Mouse (Mus musculus) forebrain, embryonic 13.5 days (tissue): ENCODE data around the gene Lpar1. TPM values are rescaled to one million over a fixed set of nuclear protein-coding genes. Genes with fewer than 3 reads are reported as not detected.

Source experiments
- ATAC-seq: fragments of 200-750 bp; cut with Nextera tagmentation; 2 replicates; pipeline ENCODE4 v1.8.0; 2017
- H3K27ac ChIP-seq: fragments of 300-500 bp; sonication (generic); 2 replicates; pipeline ENCODE4 v1.5.1; 2015; ENCODE audit warnings: inconsistent platforms, mild to moderate bottlenecking, moderate library complexity
- H3K27me3 ChIP-seq: fragments of 300-500 bp; sonication (generic); 2 replicates; pipeline ENCODE4 v1.6.1; 2015; ENCODE audit warnings: mild to moderate bottlenecking, inconsistent platforms
- H3K36me3 ChIP-seq: fragments of 300-500 bp; sonication (generic); 2 replicates; pipeline ENCODE4 v1.6.1; 2015; ENCODE audit warnings: mild to moderate bottlenecking, inconsistent platforms; ENCODE audit not compliant: poor library complexity, severe bottlenecking
- H3K4me1 ChIP-seq: fragments of 300-500 bp; sonication (generic); 2 replicates; pipeline ENCODE4 v1.6.1; 2015; ENCODE audit warnings: inconsistent platforms
- H3K4me2 ChIP-seq: fragments of 300-500 bp; sonication (generic); 2 replicates; pipeline ENCODE4 v1.6.1; 2015; ENCODE audit warnings: inconsistent platforms, mild to moderate bottlenecking, moderate library complexity
- H3K4me3 ChIP-seq: fragments of 300-500 bp; sonication (generic); 2 replicates; pipeline ENCODE4 v1.5.1; 2015; ENCODE audit warnings: mild to moderate bottlenecking, inconsistent platforms
- H3K9ac ChIP-seq: fragments of 300-500 bp; sonication (generic); 2 replicates; pipeline ENCODE4 v1.6.1; 2015; ENCODE audit warnings: mild to moderate bottlenecking, inconsistent platforms
- H3K9me3 ChIP-seq: fragments of 300-500 bp; sonication (generic); replicated peaks from 2 replicates; pipeline ENCODE4 v1.6.1; 2016; ENCODE audit warnings: inconsistent platforms
- WGBS: fragments of 180-500 bp; shearing (Covaris S2); methylation state at CpG from one replicate; pipeline ENCODE4 v1.1.7; 2015; 5-methylcytosine and 5-hydroxymethylcytosine counted together
- polyA plus RNA-seq: library from polyadenylated mRNA; unstranded; fragments of >200 nt; fragmentation: Nextera tagmentation; extraction: Ambion mirVana; gene quantifications from 2 replicates; pipeline ENCODE4 v1.2.1, GENCODE M21; 2015

Gene Lpar1
- polyA plus RNA-seq: 29.9 and 35.7 TPM in 2 replicates

GRCm38 (mm10) chr4:58553631-58554358 lies at the start of gene Lpar1:
Lpar1 (minus strand) TSS chr4:58553898.
- Histone ChIP-seq H3K27ac (peak within 1 kb of the TSS; percentile 69), H3K36me3 (no peaks in the 10 kb centered on the region)

DNA sequence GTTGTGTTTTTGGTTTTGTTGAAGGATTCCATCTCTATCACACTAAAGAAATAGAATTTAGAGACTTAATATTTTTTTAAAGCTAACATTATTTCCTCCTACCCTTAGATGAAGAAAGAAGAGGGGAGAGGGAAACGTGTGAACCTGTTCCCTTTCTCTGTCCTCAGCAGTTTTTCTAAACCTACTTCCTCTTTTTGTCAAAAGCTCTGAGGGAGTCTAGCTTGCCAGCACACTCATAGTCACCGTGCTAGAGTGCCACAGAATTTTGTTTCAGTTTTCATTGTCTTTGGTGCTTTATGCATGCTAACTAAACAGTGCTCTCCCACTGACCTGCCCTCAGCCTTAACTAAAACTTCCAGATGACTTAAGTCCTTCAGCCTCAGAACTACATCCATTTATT lies 32.2 kb upstream of the Lpar1 start:
- H3K9ac ChIP-seq: no peak overlapping the region
- H3K27me3 ChIP-seq: no peaks in the 10 kb centered on the region
- no peaks in the 10 kb centered on the region for H3K36me3 ChIP-seq
- WGBS: 32% methylated on average over 2 of the region's 2 CpGs
- no peak for ATAC-seq
- no peak overlapping the region for H3K4me3 ChIP-seq
- H3K4me1 ChIP-seq: no peaks in the 10 kb centered on the region
- no peaks in the 10 kb centered on the region for H3K9me3 ChIP-seq
- H3K27ac ChIP-seq: no peak overlapping the region
- H3K4me2 ChIP-seq: no peak overlapping the region

More at GRCm38 (mm10) chr4:58553631-58554358, at the start of gene Lpar1:
- Histone ChIP-seq H3K9me3 (no peaks in the 10 kb centered on the region), H3K9ac (peak within 1 kb of the TSS; percentile 74), H3K4me2 (peak within 1 kb of the TSS; percentile 95), H3K4me1 (peaks cover 9% of the 10 kb centered on the region), H3K4me3 (peak within 1 kb of the TSS; percentile 69), H3K27me3 (0 out of 2 replicates have a peak, but pooled peaks cover 3% of the 10 kb centered on the region)
- peak; percentile 61; the same call in 1 of the 2 replicates for ATAC-seq
- WGBS: 5% methylated on average over 17 of the region's 19 CpGs

- Histone ChIP-seq H3K4me2 (no peak overlapping the region), H3K9me3 (no peaks in the 10 kb centered on the region), H3K27ac (no peak overlapping the region), H3K36me3 (no peaks in the 10 kb centered on the region), H3K27me3 (no peaks in the 10 kb centered on the region), H3K4me1 (no peaks in the 10 kb centered on the region), H3K4me3 (no peak overlapping the region), H3K9ac (no peak overlapping the region)
- 81% methylated on average over 7 of the region's 7 CpGs for WGBS
- no peak for ATAC-seq
Observed at GRCm38 (mm10) chr4:58581191-58581590, 27.5 kb upstream of the Lpar1 start.

DNA sequence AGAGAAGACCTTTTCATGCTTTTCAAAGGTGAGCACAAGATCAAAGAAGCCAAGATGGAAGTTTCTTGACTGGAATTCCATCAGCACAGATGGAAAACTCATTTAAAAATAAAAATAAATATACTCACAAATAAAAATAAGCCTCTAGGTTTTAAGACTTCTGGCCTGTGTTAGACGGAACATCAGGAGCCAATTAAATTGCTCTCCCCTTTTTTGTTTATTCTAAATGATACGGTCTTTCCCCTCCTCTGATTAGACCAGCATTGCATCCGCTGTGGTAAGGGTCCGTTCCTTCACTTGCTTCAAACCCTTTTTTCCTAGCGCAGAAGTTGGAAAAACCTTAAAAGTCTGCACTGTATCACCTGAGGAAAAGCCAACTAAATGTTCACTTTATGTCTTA lies 26.8 kb upstream of the Lpar1 start:
- no peak for ATAC-seq
- H3K27ac ChIP-seq: no peak overlapping the region
- WGBS: 93% methylated on average over 5 of the region's 5 CpGs
- H3K9me3 ChIP-seq: no peaks in the 10 kb centered on the region
- no peak overlapping the region for H3K4me2 ChIP-seq
- H3K4me1 ChIP-seq: no peaks in the 10 kb centered on the region
- no peak overlapping the region for H3K4me3 ChIP-seq
- H3K27me3 ChIP-seq: no peaks in the 10 kb centered on the region
- no peak overlapping the region for H3K9ac ChIP-seq
- H3K36me3 ChIP-seq: no peaks in the 10 kb centered on the region

DNA sequence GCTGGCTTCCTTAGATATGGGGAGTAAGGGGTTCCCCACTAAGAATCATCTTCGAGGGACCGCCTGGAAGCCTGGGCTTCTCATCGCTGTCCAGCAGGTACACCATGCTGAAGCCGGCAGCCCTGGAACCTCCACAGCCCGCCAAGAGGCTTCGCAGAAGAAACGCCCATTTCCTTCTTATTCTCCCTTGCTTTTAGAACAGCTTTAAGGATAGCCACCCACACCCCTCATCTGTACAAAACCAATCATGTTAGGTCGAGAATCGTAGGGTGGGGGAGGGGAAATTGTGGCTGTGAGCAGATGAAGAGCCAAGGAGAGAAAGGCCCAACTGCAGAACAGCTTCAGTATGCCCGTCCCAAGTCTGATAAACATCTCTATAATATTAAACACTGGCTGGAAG lies 26.4 kb upstream of the Lpar1 start:
- no peaks in the 10 kb centered on the region for H3K27me3 ChIP-seq
- no peak overlapping the region for H3K27ac ChIP-seq
- no peak overlapping the region for H3K4me3 ChIP-seq
- H3K9ac ChIP-seq: no peak overlapping the region
- no peaks in the 10 kb centered on the region for H3K4me1 ChIP-seq
- no peak for ATAC-seq
- H3K4me2 ChIP-seq: no peak overlapping the region
- H3K9me3 ChIP-seq: no peaks in the 10 kb centered on the region
- WGBS: 82% methylated on average over 10 of the region's 10 CpGs
- H3K36me3 ChIP-seq: no peaks in the 10 kb centered on the region

GRCm38 (mm10) chr4:58578488-58578887 lies 24.8 kb upstream of the Lpar1 start:
- no peak for ATAC-seq
- H3K4me1 ChIP-seq: no peaks in the 10 kb centered on the region
- no peaks in the 10 kb centered on the region for H3K27me3 ChIP-seq
- no peaks in the 10 kb centered on the region for H3K36me3 ChIP-seq
- H3K4me2 ChIP-seq: no peak overlapping the region
- no peak overlapping the region for H3K4me3 ChIP-seq
- H3K27ac ChIP-seq: no peak overlapping the region
- WGBS: 52% methylated on average over 2 of the region's 2 CpGs
- no peak overlapping the region for H3K9ac ChIP-seq
- no peaks in the 10 kb centered on the region for H3K9me3 ChIP-seq

DNA sequence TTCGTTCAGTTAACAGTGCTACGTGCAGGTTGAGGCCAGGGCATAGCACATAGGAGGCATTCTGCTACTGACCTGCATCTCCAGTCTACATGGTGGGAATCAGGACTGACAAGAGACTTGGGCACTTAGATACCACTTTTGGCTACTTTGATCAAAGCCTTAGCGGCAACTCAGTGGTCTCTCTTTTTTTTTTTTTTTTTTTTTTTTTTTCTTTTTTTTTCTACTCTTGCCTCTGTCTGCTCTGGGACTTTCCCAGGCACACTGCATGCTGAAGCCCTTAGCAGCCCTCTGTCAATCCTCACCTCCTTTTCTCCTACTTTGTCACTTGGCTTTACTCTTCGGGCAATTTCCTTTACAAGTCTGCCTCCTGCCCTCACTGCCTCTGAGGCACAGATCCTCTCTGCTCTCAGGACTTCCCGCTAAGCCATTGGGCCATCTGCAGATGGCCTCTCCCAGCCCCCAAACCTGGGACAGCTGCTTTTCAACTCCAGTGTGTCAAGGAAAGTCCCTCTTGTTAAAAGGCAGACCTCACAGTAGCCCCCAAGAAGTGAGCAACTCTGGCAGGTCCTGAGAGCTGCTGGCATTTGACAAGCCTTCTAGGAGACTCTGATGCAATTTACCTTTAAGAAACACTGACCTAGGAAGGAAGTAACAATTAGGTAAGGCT lies 23.8 kb upstream of the Lpar1 start:
- H3K9me3 ChIP-seq: no peaks in the 10 kb centered on the region
- ATAC-seq: no peak
- no peaks in the 10 kb centered on the region for H3K36me3 ChIP-seq
- H3K4me2 ChIP-seq: no peak overlapping the region
- H3K4me1 ChIP-seq: no peaks in the 10 kb centered on the region
- H3K4me3 ChIP-seq: no peak overlapping the region
- no peak overlapping the region for H3K9ac ChIP-seq
- no peaks in the 10 kb centered on the region for H3K27me3 ChIP-seq
- H3K27ac ChIP-seq: no peak overlapping the region
- WGBS: 50% methylated on average over 5 of the region's 5 CpGs

GRCm38 (mm10) chr4:58575831-58576230 lies 22.1 kb upstream of the Lpar1 start:
- H3K4me2 ChIP-seq: no peak overlapping the region
- no peaks in the 10 kb centered on the region for H3K27me3 ChIP-seq
- H3K4me3 ChIP-seq: no peak overlapping the region
- WGBS: 92% methylated on average over 6 of the region's 6 CpGs
- H3K36me3 ChIP-seq: no peaks in the 10 kb centered on the region
- H3K27ac ChIP-seq: no peak overlapping the region
- H3K9me3 ChIP-seq: no peaks in the 10 kb centered on the region
- no peaks in the 10 kb centered on the region for H3K4me1 ChIP-seq
- H3K9ac ChIP-seq: no peak overlapping the region
- no peak for ATAC-seq

GRCm38 (mm10) chr4:58574024-58574423 lies 20.3 kb upstream of the Lpar1 start:
- Histone ChIP-seq H3K4me1 (no peaks in the 10 kb centered on the region), H3K9ac (no peak overlapping the region)

GRCm38 (mm10) chr4:58572446-58572845 lies 18.7 kb upstream of the Lpar1 start:
- Histone ChIP-seq H3K9ac (no peak overlapping the region), H3K4me3 (no peak overlapping the region), H3K27ac (no peak overlapping the region), H3K9me3 (no peaks in the 10 kb centered on the region), H3K4me1 (no peaks in the 10 kb centered on the region), H3K4me2 (no peak overlapping the region), H3K27me3 (no peaks in the 10 kb centered on the region), H3K36me3 (no peaks in the 10 kb centered on the region)
- WGBS: 59% methylated on average over 2 of the region's 2 CpGs
- ATAC-seq: no peak

More at GRCm38 (mm10) chr4:58574024-58574423, 20.3 kb upstream of the Lpar1 start:
- WGBS: 70% methylated on average over 6 of the region's 6 CpGs
- ATAC-seq: no peak
- Histone ChIP-seq H3K9me3 (no peaks in the 10 kb centered on the region), H3K27ac (no peak overlapping the region), H3K27me3 (no peaks in the 10 kb centered on the region), H3K36me3 (no peaks in the 10 kb centered on the region), H3K4me2 (no peak overlapping the region), H3K4me3 (no peak overlapping the region)

- WGBS: 16% methylated on average over 3 of the region's 3 CpGs
- ATAC-seq: no peak
- Histone ChIP-seq H3K36me3 (no peaks in the 10 kb centered on the region), H3K4me2 (no peak overlapping the region), H3K4me3 (no peak overlapping the region), H3K4me1 (no peaks in the 10 kb centered on the region), H3K27ac (no peak overlapping the region), H3K9ac (no peak overlapping the region), H3K9me3 (no peaks in the 10 kb centered on the region), H3K27me3 (no peaks in the 10 kb centered on the region)
Observed at GRCm38 (mm10) chr4:58571661-58572060, 18.0 kb upstream of the Lpar1 start.

GRCm38 (mm10) chr4:58571232-58571631 lies 17.5 kb upstream of the Lpar1 start:
- H3K4me2 ChIP-seq: no peak overlapping the region
- no peaks in the 10 kb centered on the region for H3K4me1 ChIP-seq
- no peak for ATAC-seq
- H3K36me3 ChIP-seq: no peaks in the 10 kb centered on the region
- no peaks in the 10 kb centered on the region for H3K9me3 ChIP-seq
- no peak overlapping the region for H3K27ac ChIP-seq
- no peak overlapping the region for H3K4me3 ChIP-seq
- WGBS: 0% methylated on average over 1 of the region's 1 CpGs
- H3K27me3 ChIP-seq: no peaks in the 10 kb centered on the region
- no peak overlapping the region for H3K9ac ChIP-seq
